Mouse (Mus musculus) ovary, postnatal 36 days (tissue): ENCODE measurements around the gene Angel1.
A peak's percentile ranks its signal among the peaks of the same experiment; 100 is the strongest.

Source experiments
- DNase-seq: peaks from one replicate; pipeline ENCODE4 v3.0.0; 2022; ENCODE audit warnings: low spot score, mixed read lengths

Angel1 gene

DNA sequence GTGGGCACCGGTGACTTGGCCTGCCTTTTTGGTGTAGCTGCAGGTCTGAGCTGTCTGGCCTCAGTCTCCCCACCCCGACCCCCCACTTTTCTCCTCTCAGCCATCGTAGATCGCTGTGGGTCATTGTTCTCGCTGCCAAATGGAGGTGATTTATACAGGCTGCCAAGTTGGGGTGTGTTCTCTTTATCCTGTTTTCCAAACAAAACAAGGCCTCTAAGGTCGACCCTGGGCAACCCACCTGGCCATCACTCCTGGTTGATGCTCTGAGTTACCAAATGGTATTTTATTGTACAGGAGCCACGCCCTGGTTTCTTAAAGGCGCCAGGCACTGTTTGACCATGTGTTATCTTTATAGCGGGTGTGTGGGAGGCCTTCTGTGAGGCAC, 46.7 kb downstream of the Angel1 start:
- DNase-seq: no peak

- peak; percentile 65 for DNase-seq
Measured at GRCm38 (mm10) chr12:86678591-86679545, 47.4 kb downstream of the Angel1 start, which contains the start of gene Vash1. Gene Vash1 (plus strand): TSS chr12:86678700.

DNA sequence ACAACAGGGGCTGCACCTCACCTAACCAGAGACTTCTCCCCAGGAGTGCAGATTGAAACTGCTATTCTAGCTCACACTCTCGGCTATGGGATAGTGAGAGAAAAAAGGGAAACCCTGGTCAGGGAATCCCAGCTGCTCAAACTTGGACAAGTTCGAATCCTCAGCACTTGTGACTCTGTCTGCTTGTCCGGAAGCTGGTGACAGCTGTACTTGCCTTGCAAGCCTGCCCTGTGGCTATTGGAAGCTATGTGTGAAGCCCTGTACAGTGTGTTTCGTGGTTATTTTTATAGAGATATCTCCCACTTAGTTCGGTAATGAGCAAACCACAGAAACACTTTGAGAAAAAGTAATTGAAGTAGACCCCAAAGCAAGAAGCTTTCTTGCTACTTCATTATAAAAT, 53.8 kb downstream of the Angel1 start:
- no peak for DNase-seq

- DNase-seq: no peak
Measured at GRCm38 (mm10) chr12:86672105-86672504, 54.2 kb downstream of the Angel1 start.

GRCm38 (mm10) chr12:86668404-86668803, 57.9 kb downstream of the Angel1 start:
- DNase-seq: no peak

GRCm38 (mm10) chr12:86665656-86666055, 60.6 kb downstream of the Angel1 start:
- no peak for DNase-seq

GRCm38 (mm10) chr12:86660466-86660865, 65.8 kb downstream of the Angel1 start:
- no peak for DNase-seq

GRCm38 (mm10) chr12:86659447-86659968, 66.8 kb downstream of the Angel1 start:
- DNase-seq: no peak

DNA sequence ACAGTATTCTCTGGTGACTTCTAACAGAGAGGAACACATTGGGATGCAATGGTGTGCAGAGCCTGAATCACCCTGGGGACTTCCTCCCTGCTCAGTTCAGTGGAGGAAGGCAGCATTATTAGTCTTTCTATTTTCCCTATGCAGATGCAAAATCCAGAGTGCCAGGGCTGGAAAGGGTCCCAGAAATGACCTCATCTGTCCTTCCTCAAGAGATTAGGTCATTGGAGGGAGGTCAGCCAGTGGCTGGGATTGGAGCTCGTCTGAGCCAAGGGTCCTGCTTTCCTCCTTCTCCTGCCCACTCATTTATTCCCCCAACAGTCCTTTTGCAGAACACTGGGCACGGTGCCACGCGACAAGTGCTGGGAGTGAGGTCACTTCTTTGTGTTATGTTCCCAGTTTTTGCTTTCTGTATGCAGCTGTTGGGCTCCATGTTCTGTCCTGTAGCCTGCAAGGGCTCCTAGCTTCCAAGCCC, 73.7 kb downstream of the Angel1 start:
- peak; percentile 58 for DNase-seq

GRCm38 (mm10) chr12:86651301-86651860, 74.9 kb downstream of the Angel1 start:
- DNase-seq: no peak
